Mouse (Mus musculus) kidney, adult 9 months (tissue): ENCODE results near the gene Rbfox1.
A peak's percentile ranks its signal among the peaks of the same experiment; 100 is the strongest.

ENCODE experiments used
- DNase-seq: peaks from one replicate; pipeline ENCODE4 v3.0.0; 2022

Rbfox1 gene

DNA sequence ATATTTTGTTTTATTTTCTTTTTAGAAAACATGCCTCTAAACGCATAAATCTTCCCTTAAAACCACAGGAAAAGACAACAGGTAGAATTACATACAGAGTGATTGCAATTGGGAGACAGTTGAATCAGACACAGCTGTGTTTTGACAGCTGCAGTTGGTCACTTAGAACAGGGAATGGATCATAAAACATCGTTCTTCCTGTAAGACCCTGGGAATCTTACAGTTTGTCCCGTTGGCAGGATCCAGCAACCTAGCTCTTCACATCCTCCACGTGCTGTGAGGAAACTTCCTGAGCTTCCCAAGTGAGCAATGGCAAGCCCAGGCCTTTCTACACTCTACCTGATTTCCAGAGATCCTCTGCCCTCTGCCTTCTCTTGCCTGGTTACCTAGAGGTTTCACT, 959.5 kb downstream of the Rbfox1 start:
- no peak for DNase-seq

- no peak for DNase-seq
Observed at GRCm38 (mm10) chr16:6851393-6851792, 966.2 kb downstream of the Rbfox1 start.

GRCm38 (mm10) chr16:6853796-6854195, 968.6 kb downstream of the Rbfox1 start:
- DNase-seq: no peak

- no peak for DNase-seq
Observed at GRCm38 (mm10) chr16:6861656-6862055, 976.5 kb downstream of the Rbfox1 start.

DNA sequence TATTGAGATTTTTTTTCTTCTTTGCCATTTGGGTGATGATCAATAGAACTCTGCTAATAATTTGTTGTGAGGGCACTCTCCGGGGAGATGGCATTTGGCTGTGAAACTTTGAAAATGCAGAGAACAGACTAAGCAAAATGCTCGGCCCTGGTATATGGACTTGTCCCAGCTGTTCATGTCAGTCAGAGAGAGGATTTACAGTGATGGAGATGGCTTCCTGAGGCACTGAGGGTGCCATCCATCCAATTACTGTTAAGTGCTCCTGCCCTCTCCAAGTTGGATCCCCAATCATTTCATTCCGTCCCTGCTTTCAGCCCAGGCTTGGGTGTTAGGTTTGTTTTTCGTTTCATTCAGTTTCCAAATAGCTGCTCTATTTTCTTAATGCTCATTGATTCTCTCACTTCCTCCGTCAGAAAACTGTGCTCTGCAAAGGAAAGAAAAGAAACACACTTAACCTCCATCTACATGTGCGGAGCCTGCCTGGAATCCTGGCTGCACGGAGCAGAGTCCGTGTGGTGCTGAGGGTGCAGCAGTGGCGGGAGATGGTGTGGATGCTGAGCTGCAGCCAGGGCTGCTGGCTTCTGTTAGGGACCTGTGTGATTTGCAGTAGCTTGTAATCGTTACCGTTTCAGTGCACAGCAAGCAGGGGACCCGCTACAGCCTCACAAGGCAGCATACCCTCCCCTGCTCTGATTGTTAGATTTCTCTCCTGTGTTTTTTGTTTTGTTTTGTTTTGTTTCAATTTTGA, 997.7 kb downstream of the Rbfox1 start:
- DNase-seq: no peak

DNA sequence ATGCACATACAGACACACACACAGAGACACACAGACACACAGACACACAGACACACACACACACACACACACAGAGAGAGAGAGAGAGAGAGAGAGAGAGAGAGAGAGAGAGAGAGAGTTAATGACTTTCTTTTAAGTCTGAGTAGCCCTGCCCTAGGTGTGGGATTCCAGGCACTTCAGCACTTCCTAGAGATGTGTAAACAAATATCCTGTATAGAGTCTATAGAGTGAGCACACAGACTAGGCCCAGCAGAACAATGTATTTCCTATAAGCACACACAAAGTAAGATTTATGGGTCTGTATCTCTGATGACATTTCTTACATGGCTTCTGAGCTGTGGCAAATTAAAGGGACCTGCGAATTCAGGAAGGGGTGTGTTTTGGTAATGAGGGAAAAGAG, 998.6 kb downstream of the Rbfox1 start:
- no peak for DNase-seq

- no peak for DNase-seq
Observed at GRCm38 (mm10) chr16:6885617-6886016, 1000.5 kb downstream of the Rbfox1 start.

DNA sequence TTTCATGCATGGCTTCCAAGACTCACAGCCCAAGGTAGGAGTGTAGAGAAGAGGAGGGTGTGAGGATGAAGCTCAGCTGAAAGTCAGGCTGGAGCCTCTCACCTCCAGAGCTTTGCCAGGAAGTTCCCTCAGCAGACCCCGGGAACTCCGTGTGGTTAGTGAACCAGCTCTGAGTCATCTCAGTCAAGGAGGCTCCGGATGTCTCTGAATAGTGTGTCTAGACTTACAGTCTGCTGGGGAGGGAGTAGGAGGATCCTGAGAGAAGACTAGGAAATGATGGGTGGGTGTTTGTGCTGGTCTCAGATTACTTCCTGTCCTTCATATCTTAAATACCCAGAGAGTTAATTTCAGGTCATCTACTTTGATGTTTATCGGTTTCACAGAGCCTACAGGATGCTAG, 1004.1 kb downstream of the Rbfox1 start:
- peak; percentile 1 for DNase-seq

DNA sequence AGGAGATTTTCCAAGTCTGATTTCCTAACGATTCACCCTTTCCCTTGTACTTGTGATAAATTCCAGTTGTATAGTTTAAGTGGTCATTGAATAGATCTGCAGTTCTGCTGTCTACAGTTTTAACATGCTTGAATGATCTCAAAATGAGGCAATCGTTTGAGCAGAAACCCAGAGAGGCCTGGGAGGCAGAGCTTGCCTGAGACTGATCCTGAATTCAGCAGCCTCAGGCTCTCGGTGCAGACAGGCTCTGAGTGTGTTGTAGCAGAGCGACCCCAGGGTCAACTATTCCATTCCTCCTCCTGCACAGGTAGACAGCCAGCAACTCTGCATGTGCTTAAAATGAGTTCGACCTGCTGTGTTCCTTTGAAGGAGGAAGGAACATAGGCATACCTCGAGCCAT, 1012.6 kb downstream of the Rbfox1 start:
- no peak for DNase-seq

GRCm38 (mm10) chr16:6900006-6900405, 1014.9 kb downstream of the Rbfox1 start:
- DNase-seq: peak; percentile 33

- no peak for DNase-seq
Observed at GRCm38 (mm10) chr16:6904984-6905383, 1019.8 kb downstream of the Rbfox1 start.

DNA sequence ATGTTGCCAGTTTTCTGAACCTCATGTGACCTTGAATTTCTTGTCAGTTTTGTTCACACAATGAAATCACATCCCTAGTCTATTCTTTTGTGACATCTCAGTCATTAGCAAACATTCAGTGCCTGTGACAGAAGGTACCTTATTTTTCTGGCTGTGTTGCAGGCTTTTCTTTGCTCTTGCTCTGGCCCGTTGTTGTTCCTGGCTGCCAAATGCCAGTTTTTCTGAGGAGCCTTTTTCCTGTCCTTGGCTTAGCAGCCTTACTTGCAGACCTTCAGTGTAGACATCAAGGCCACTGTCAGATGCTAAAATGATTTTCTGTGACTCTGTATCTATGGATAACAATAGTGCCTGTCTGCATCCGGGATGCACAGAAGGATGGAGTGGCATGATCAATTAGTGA, 1020.8 kb downstream of the Rbfox1 start:
- DNase-seq: no peak

- DNase-seq: no peak
Observed at GRCm38 (mm10) chr16:6907550-6907949, 1022.4 kb downstream of the Rbfox1 start.

DNA sequence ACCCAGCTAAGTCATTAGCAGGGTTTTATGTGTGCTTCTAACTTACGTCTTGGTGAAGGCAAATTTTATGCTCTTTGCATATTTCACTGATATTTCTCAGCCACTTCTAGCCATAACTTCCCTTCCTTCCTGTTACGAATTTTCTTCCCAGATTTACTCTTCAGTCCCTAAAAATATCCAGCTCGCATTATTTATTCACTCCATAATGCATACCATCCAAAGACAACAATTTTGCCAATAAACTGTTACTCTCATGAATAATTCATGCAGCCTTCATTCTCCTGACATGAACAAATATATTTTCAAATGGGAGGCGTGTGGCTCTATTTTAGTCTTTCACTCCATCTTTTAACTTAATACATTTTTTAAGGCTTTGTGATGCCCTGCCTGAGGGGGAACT, 1029.4 kb downstream of the Rbfox1 start:
- no peak for DNase-seq

DNA sequence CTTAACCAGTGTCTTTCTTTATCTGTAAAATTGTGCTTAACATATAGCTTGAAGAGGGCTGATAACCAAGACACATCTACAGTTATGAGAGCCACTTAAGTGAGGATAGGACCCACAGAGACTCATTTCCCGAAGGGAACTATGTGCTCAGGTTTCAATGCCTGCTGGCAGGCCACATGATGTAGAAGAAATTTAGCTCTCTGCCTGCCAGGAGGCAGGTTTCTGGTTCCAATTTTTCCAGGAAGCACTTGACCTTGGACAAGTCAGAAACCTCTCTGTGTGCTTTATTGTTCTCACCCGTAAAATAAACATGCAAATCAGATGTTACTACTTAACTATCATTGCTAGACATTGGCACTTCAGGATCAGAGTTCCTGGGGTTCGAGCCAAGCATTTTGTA, 1033.5 kb downstream of the Rbfox1 start:
- no peak for DNase-seq

GRCm38 (mm10) chr16:6919681-6920080, 1034.5 kb downstream of the Rbfox1 start:
- DNase-seq: no peak

- DNase-seq: no peak
Observed at GRCm38 (mm10) chr16:6927661-6928060, 1042.5 kb downstream of the Rbfox1 start.

GRCm38 (mm10) chr16:6930795-6931194, 1045.6 kb downstream of the Rbfox1 start:
- no peak for DNase-seq

DNA sequence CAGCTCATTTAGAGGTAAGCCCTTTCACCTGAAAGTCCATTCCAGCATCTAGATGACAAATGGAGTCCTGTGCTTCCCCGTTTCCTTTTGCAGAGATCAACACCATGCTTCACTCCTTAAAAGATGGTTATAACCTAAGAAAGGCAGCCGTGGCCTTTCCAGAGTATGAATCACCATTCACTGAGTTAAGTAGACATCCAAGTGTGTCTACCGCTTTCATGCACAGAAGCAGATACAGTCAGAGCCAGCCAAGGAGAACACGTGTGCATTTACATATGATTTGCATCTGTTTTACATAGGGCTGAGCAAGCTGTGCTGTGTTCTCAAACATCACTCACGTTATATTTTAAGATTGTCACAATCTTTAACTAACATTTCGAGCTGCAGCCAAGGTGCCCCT, 1061.0 kb downstream of the Rbfox1 start:
- DNase-seq: no peak

DNA sequence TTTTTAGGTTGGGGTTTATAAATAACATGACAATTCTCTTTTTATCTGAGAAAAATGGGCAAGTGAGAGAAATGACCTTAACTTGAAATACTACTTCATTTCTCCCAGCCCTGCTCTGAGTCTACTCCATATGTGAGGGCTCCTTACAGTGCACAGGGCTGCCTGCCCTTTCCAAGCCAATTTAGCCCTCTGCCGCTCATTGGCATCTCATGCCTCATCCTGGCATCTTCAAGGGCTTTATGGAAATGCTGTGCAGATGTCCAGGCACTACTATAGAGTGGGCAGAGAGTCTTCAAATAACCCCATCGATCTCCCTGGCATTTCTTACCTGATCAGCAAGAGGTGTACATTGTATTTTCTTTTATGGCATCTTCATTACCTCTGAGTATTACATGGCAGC, 1064.5 kb downstream of the Rbfox1 start:
- DNase-seq: no peak

GRCm38 (mm10) chr16:6955102-6955675, 1070.0 kb downstream of the Rbfox1 start:
- no peak for DNase-seq

DNA sequence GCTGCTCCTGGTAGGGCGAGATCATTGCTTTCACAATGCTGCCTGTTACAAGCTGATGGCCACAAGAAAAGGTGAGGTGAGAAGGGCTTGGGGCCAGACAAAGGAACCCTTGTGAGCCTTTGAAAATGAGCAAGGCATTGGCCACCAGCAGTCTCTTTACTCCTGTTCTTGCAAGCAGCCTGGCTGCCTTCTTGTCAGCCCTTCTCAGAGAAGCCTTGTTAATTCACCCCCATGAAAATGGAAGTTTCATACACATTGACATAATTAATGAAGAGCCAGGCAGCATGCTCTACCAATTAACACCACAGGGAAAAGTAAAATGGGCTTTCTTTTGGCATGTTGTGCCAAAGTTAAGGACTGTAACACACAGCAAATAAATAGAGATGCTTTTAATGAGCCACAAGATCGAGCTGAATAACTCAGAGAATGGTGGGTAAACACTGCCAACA, 1076.8 kb downstream of the Rbfox1 start:
- no peak for DNase-seq

DNA sequence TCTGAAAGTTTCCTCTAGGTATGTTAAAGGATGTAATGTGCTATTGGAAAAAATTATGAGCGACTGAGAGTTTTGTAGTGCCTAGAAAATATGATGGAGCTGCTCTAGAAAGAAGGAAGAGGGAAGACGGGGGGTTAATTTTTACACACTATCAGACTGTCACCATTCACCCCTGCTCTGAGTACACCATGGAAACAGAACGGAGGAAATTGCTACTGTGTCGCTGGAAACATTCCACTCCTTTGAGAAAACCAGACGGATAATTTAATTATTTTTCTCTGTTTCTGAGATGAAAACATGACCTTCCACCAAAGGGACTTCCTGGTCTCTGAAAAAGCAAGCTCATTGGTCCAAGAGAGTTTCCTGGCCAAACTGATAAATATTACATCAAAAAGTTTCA, 1077.4 kb downstream of the Rbfox1 start:
- no peak for DNase-seq

DNA sequence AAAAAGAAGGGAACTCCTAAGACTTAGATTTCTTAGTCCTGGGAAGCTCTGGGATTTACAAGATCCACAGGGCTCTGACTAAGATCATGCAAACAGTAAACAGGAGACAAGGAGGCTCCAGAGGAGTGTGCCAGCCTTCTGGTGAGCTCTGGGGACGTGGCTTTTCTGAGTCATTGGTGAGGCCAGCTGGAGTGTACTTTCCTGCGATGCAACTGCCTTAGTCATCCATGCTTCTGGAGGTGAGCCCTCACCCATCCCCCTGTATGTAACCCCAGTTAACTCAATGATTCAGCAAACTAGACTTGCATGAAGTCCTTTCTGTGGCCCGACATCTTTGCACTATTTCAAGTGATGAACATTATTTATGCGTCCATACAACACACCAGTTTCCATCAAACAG, 1078.4 kb downstream of the Rbfox1 start:
- DNase-seq: no peak
